Mouse (Mus musculus): Measurements from ENCODE around the gene Acot5. TPM values are rescaled to one million over a fixed set of nuclear protein-coding genes. Genes with fewer than 3 reads are reported as not detected.

The Acot5 gene
- total RNA-seq (2023) = not detected

GRCm38 (mm10) chr12:84068986-84069385 is at the start of gene Acot5:
Gene Acot5, plus strand, starts transcription at chr12:84069325.

GRCm38 (mm10) chr12:84038241-84038640 is 30.9 kb upstream of the Acot5 start, which contains the start of gene Acot4:
Gene Acot4, plus strand, starts transcription at chr12:84038379.

GRCm38 (mm10) chr12:84038691-84039111 is 30.4 kb upstream of the Acot5 start, which contains the start of gene Gm49366:
Gene Gm49366, plus strand, starts transcription at chr12:84038935.

GRCm38 (mm10) chr12:84051937-84052474 is 17.1 kb upstream of the Acot5 start, which contains the start of gene Acot3:
Gene Acot3, plus strand, starts transcription at chr12:84052144.

GRCm38 (mm10) chr12:84100604-84101492 is 31.7 kb downstream of the Acot5 start, which contains the start of gene Acot6:
Gene Acot6, plus strand, starts transcription at chr12:84100654.

GRCm38 (mm10) chr12:84114153-84114994 is 45.2 kb downstream of the Acot5 start, which contains the start of gene Dnal1:
Gene Dnal1, plus strand, starts transcription at chr12:84114366.

Other genes starting within 250 kb of the Acot5 start
- 10 to 100 TPM; 41.2 to 46.6 TPM for gene Numb, start 147.4 kb upstream of the Acot5 start, total RNA-seq (2023)
- gene Riox1, start 118.7 kb upstream of the Acot5 start, total RNA-seq (2023) = 10 to 100 TPM; 15.1 to 17.3 TPM
- gene Heatr4, start 84.5 kb upstream of the Acot5 start, total RNA-seq (2023) = not detected
- gene Acot2, start 81.5 kb upstream of the Acot5 start, total RNA-seq (2023) = 10 to 100 TPM; 27.3 to 28.6 TPM
- gene Acot1, start 59.8 kb upstream of the Acot5 start, total RNA-seq (2023) = 1 to 10 TPM; 1.8 to 3.1 TPM
- gene Acot4, start 30.9 kb upstream of the Acot5 start, total RNA-seq (2023) = not detected
- not detected for gene Gm49366, start 30.4 kb upstream of the Acot5 start, total RNA-seq (2023)
- gene Acot3, start 17.2 kb upstream of the Acot5 start, total RNA-seq (2023) = not detected
- gene Acot6, start 31.3 kb downstream of the Acot5 start, total RNA-seq (2023) = 1 to 10 TPM in 1 of 2 experiments, under 1 TPM in 1; 0.95 to 1.1 TPM
- gene Dnal1, start 45.0 kb downstream of the Acot5 start, total RNA-seq (2023) = 1 to 10 TPM in 1 of 2 experiments, under 1 TPM in 1; 0.46 to 1.5 TPM
- 10 to 100 TPM in 1 of 2 experiments, 1 to 10 TPM in 1; 9.5 to 12.0 TPM for gene Pnma1, start 79.2 kb downstream of the Acot5 start, total RNA-seq (2023)
- 100 to 1,000 TPM; 170 to 178 TPM for gene Elmsan1, start 149.6 kb downstream of the Acot5 start, total RNA-seq (2023)
- gene Ptgr2, start 215.9 kb downstream of the Acot5 start, total RNA-seq (2023) = 10 to 100 TPM; 18.9 to 25.4 TPM
- 10 to 100 TPM; 61.2 to 62.8 TPM for gene Zfp410, start 247.5 kb downstream of the Acot5 start, total RNA-seq (2023)